Mouse (Mus musculus) kidney, postnatal 14 days (tissue): ENCODE results near the gene Caskin2.
"Not testable (repeated sequence)": the region's sequence is repeated elsewhere in the genome, so short reads cannot be mapped to it uniquely, and the experiment has no call there.

Experiments used
- DNase-seq: peaks from one replicate; pipeline ENCODE4 v3.0.0; 2022; ENCODE audit warnings: mixed read lengths

Gene Caskin2

GRCm38 (mm10) chr11:115803072-115803709 is 10.2 kb downstream of the Caskin2 start:
- DNase-seq, result no peak

- no peak for DNase-seq
Observed at GRCm38 (mm10) chr11:115800981-115801380, 12.5 kb downstream of the Caskin2 start.

GRCm38 (mm10) chr11:115797665-115798064 is 15.8 kb downstream of the Caskin2 start:
- no peak for DNase-seq

- DNase-seq, result no peak
Observed at GRCm38 (mm10) chr11:115796898-115797297, 16.5 kb downstream of the Caskin2 start.

- no peak for DNase-seq
Observed at GRCm38 (mm10) chr11:115792353-115792752, 21.1 kb downstream of the Caskin2 start.

GRCm38 (mm10) chr11:115791919-115792318 is 21.5 kb downstream of the Caskin2 start:
- DNase-seq, result no peak

GRCm38 (mm10) chr11:115789787-115790186 is 23.7 kb downstream of the Caskin2 start:
- no peak for DNase-seq

- DNase-seq, result no peak
Observed at GRCm38 (mm10) chr11:115786473-115786872, 27.0 kb downstream of the Caskin2 start.

- DNase-seq, result peak; percentile 71
Observed at GRCm38 (mm10) chr11:115780141-115781070, 33.0 kb downstream of the Caskin2 start.

- DNase-seq, result peak; percentile 95
Observed at GRCm38 (mm10) chr11:115779038-115779571, 34.3 kb downstream of the Caskin2 start.

GRCm38 (mm10) chr11:115777487-115778335 is 35.7 kb downstream of the Caskin2 start:
- no peak for DNase-seq

GRCm38 (mm10) chr11:115776954-115777353 is 36.5 kb downstream of the Caskin2 start:
- no peak for DNase-seq

GRCm38 (mm10) chr11:115775821-115776665 is 37.4 kb downstream of the Caskin2 start:
- DNase-seq, result peak; percentile 72

- DNase-seq, result no peak
Observed at GRCm38 (mm10) chr11:115774653-115775052, 38.8 kb downstream of the Caskin2 start.

GRCm38 (mm10) chr11:115768896-115769295 is 44.5 kb downstream of the Caskin2 start:
- DNase-seq, result no peak

- peak; percentile 76 for DNase-seq
Observed at GRCm38 (mm10) chr11:115766981-115767380, 46.5 kb downstream of the Caskin2 start.

- peak; percentile 56 for DNase-seq
Observed at GRCm38 (mm10) chr11:115766356-115766943, 47.0 kb downstream of the Caskin2 start.

- DNase-seq, result no peak
Observed at GRCm38 (mm10) chr11:115765607-115766141, 47.8 kb downstream of the Caskin2 start.

- peak; percentile 97 for DNase-seq
Observed at GRCm38 (mm10) chr11:115765103-115765606, 48.3 kb downstream of the Caskin2 start, which contains the start of gene Tmem94. Gene Tmem94 (plus strand): TSS chr11:115765433.

- no peak for DNase-seq
Observed at GRCm38 (mm10) chr11:115764698-115765097, 48.7 kb downstream of the Caskin2 start.

GRCm38 (mm10) chr11:115762176-115762575 is 51.3 kb downstream of the Caskin2 start:
- DNase-seq, result not testable (repeated sequence)
